Mouse (Mus musculus) lung, adult 2 months (tissue): ENCODE measurements around the gene Sbk2. TPM values are rescaled to one million over a fixed set of nuclear protein-coding genes. Genes with fewer than 3 reads are reported as not detected.

Experiments
- DNase-seq: peaks from one replicate; pipeline ENCODE4 v3.0.0; 2022
- H3K4me1 ChIP-seq: fragments of 200-500 bp; 2 replicates; pipeline ENCODE4 v1.6.1; 2011; ENCODE audit warnings: low read length; ENCODE audit not compliant: control insufficient read depth, insufficient read depth
- H3K4me3 ChIP-seq: fragments of 200-500 bp; replicated peaks from 2 replicates; pipeline ENCODE3; 2011; ENCODE audit warnings: low read depth, mild to moderate bottlenecking, control low read depth, low read length; ENCODE audit errors: extremely low read depth
- CTCF ChIP-seq: fragments of 200-500 bp; IDR thresholded peaks from 2 replicates; pipeline ENCODE4 v1.5.1; 2011; ENCODE audit warnings: mild to moderate bottlenecking, low read length, control low read depth; ENCODE audit not compliant: insufficient read depth
- POLR2A ChIP-seq: fragments of 200-500 bp; IDR thresholded peaks from 2 replicates; pipeline ENCODE4 v1.6.1; 2011; ENCODE audit warnings: low read depth, mild to moderate bottlenecking, control low read depth, low read length, borderline replicate concordance; ENCODE audit errors: extremely low read depth
- WGBS: fragments of 180-500 bp; shearing (Covaris S2); methylation state at CpG from one replicate; pipeline ENCODE4 v1.1.7; 2018; 5-methylcytosine and 5-hydroxymethylcytosine counted together
- polyA plus RNA-seq: library from polyadenylated mRNA; depleted of rRNA; stranded (reverse); fragments of >200 nt; gene quantifications from 2 replicates; pipeline ENCODE4 v1.2.3, GENCODE M21; 2012; rRNA removed

Sbk2 gene
- polyA plus RNA-seq, 1 experiment, result 24.2 TPM

DNA sequence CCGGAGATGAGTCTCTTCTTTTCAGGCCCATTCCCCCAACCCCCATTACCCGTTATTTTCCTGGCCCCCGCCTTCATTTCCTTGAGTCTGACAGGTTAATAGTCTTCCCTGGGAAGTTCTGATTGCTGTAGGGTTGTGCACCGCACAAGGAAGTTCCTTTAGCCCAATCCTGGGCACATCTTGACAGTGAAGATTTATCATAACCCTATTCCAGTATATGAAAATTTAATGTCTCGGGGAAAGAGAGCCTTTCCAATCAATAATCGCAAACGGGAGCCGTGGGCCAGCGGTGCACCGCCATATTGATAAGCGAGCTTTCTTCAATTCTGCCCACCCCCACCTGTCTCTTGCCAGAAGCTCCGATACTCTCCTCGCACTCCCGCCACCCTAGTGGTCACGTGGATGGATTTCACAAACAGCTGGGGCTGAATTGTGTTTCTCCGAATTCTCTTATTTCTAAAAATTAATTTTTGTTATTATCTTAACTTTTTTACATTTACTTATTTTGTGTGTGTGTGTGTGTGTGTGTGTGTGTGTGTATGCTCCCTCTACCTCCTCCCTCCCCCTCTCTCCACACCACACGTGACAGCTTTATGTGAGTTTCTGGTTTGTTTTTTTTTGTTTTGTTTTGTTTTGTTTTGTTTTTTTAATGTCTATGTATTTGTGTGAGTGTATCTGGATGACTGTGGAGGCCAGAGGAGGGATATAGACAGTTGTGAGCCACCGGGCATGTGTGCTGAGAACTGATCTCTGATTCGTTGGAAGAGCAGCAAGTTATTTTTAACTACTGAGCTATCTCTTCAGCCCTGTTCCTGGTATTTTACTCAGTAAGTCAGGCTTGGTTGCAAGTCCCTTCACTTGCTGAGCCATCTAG is 64.3 kb downstream of the Sbk2 start:
- H3K4me3 ChIP-seq, result no peak overlapping the region
- H3K4me1 ChIP-seq, result no peaks in the 10 kb centered on the region
- no peak for DNase-seq
- WGBS, result 6% methylated on average over 19 of the region's 19 CpGs
- TF ChIP-seq POLR2A (no peak), CTCF (no peak)

- 21% methylated on average over 17 of the region's 18 CpGs for WGBS
- no peak for DNase-seq
Measured at GRCm38 (mm10) chr7:4898851-4899648, 65.2 kb downstream of the Sbk2 start.

GRCm38 (mm10) chr7:4895186-4895585 is 69.0 kb downstream of the Sbk2 start:
- no peak for DNase-seq
- H3K4me3 ChIP-seq, result no peak overlapping the region
- no peaks in the 10 kb centered on the region for H3K4me1 ChIP-seq
- 54% methylated on average over 10 of the region's 11 CpGs for WGBS
- TF ChIP-seq POLR2A, result no peak
- no peak for TF ChIP-seq CTCF

More at GRCm38 (mm10) chr7:4898851-4899648, 65.2 kb downstream of the Sbk2 start:
- Histone ChIP-seq H3K4me1 (no peaks in the 10 kb centered on the region), H3K4me3 (no peak overlapping the region)
- TF ChIP-seq CTCF, result no peak
- no peak for TF ChIP-seq POLR2A

Other genes starting within 250 kb of the Sbk2 start
- 3.2 and 3.8 TPM in 2 replicates for gene Tmem150b, start 239.2 kb downstream of the Sbk2 start, polyA plus RNA-seq
- 92.5 and 104 TPM in 2 replicates for gene Kmt5c, start 224.3 kb downstream of the Sbk2 start, polyA plus RNA-seq
- gene Cox6b2, start 211.3 kb downstream of the Sbk2 start, polyA plus RNA-seq, result 52.7 and 87.5 TPM in 2 replicates
- gene Fam71e2, start 193.1 kb downstream of the Sbk2 start, polyA plus RNA-seq, result not detected in 2 replicates
- gene Il11, start 181.5 kb downstream of the Sbk2 start, polyA plus RNA-seq, result 0.65 and 0.68 TPM in 2 replicates
- not detected in 2 replicates for gene Tmem190, start 181.5 kb downstream of the Sbk2 start, polyA plus RNA-seq
- 59.4 and 97.7 TPM in 2 replicates for gene Tmem238, start 174.8 kb downstream of the Sbk2 start, polyA plus RNA-seq
- 171 and 204 TPM in 2 replicates for gene Rpl28, start 171.5 kb downstream of the Sbk2 start, polyA plus RNA-seq
- gene Ube2s, start 151.8 kb downstream of the Sbk2 start, polyA plus RNA-seq, result 135 and 210 TPM in 2 replicates
- 2.5 and 3.4 TPM in 2 replicates for gene Shisa7, start 119.7 kb downstream of the Sbk2 start, polyA plus RNA-seq
- gene Isoc2b, start 94.1 kb downstream of the Sbk2 start, polyA plus RNA-seq, result 14.1 and 22.3 TPM in 2 replicates
- 13.4 and 15.0 TPM in 2 replicates for gene Isoc2a, start 87.3 kb downstream of the Sbk2 start, polyA plus RNA-seq
- gene Gm36210, start 57.9 kb downstream of the Sbk2 start, polyA plus RNA-seq, result 0.15 and 0.20 TPM in 2 replicates
- gene Zfp628, start 49.2 kb downstream of the Sbk2 start, polyA plus RNA-seq, result 20.6 and 24.7 TPM in 2 replicates
- 7.1 and 7.6 TPM in 2 replicates for gene Nat14, start 42.4 kb downstream of the Sbk2 start, polyA plus RNA-seq
- gene Ssc5d, start 38.6 kb downstream of the Sbk2 start, polyA plus RNA-seq, result 7.5 and 8.0 TPM in 2 replicates
- 6.5 and 9.0 TPM in 2 replicates for gene Sbk3, start 6.8 kb upstream of the Sbk2 start, polyA plus RNA-seq
- 84.1 and 90.7 TPM in 2 replicates for gene Zfp579, start 31.8 kb upstream of the Sbk2 start, polyA plus RNA-seq
- gene Zfp524, start 50.0 kb upstream of the Sbk2 start, polyA plus RNA-seq, result 37.0 and 43.5 TPM in 2 replicates
- 32.2 and 33.9 TPM in 2 replicates for gene Fiz1, start 50.3 kb upstream of the Sbk2 start, polyA plus RNA-seq
- not detected in 2 replicates for gene Gm44973, start 51.1 kb upstream of the Sbk2 start, polyA plus RNA-seq
- 43.2 and 47.9 TPM in 2 replicates for gene Zfp865, start 56.0 kb upstream of the Sbk2 start, polyA plus RNA-seq
- 0.90 and 0.97 TPM in 2 replicates for gene Ccdc106, start 56.1 kb upstream of the Sbk2 start, polyA plus RNA-seq
- not detected in 2 replicates for gene 4632433K11Rik, start 69.7 kb upstream of the Sbk2 start, polyA plus RNA-seq
- gene Zfp784, start 74.0 kb upstream of the Sbk2 start, polyA plus RNA-seq, result 5.2 and 6.9 TPM in 2 replicates
- gene Zfp580, start 87.1 kb upstream of the Sbk2 start, polyA plus RNA-seq, result 36.0 and 37.9 TPM in 2 replicates
- 145 and 189 TPM in 2 replicates for gene U2af2, start 97.7 kb upstream of the Sbk2 start, polyA plus RNA-seq
- gene Epn1, start 115.8 kb upstream of the Sbk2 start, polyA plus RNA-seq, result 151 and 160 TPM in 2 replicates
- not detected in 2 replicates for gene Rfpl4, start 152.5 kb upstream of the Sbk2 start, polyA plus RNA-seq
- gene Rasl2-9, start 161.5 kb upstream of the Sbk2 start, polyA plus RNA-seq, result 0.24 TPM in 1 of 2 replicates, not detected in the other
- gene Vmn1r55, start 185.3 kb upstream of the Sbk2 start, polyA plus RNA-seq, result not detected in 2 replicates
- not detected in 2 replicates for gene Vmn1r56, start 232.3 kb upstream of the Sbk2 start, polyA plus RNA-seq